Mouse (Mus musculus) gastrocnemius, postnatal 4 days (tissue): ENCODE data around the gene Tmem191c. TPM values are rescaled to one million over a fixed set of nuclear protein-coding genes. Genes with fewer than 3 reads are reported as not detected.

Source experiments
- DNase-seq, 2 experiments: peaks; one replicate each; pipeline ENCODE4 v3.0.0; 2021 to 2022; ENCODE audit warnings: low spot score in 2 of 2, mixed read lengths in 2 of 2
- total RNA-seq, 2 experiments: library from RNA; stranded (reverse); gene quantifications; 2 replicates each; pipeline ENCODE4 v1.2.3; 2021

The Tmem191c gene
- total RNA-seq, 2 experiments from 2014 or later: 4.4 to 5.8 TPM

- DNase-seq: no peak
Measured at GRCm38 (mm10) chr16:17261341-17261740, 14.5 kb upstream of the Tmem191c start.

DNA sequence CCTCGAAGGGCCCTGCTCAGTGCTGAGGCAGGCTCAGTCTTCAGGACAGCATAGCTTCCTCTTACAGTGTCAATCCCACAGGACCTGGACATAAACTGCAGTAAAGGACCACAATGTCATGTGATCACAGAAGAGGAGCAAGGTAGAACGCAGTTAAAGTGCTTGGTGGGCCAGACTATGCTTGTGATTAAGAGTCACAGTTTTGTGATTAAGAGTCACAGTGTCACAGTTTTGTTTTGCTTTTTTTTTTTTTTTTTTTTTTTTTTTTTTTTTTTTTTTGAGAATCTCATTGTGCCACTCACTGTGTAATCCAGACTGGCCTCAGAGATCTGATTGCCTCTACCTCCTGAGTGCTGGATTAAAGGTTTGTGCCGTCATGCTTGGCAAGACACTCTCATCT lies 9.8 kb upstream of the Tmem191c start:
- no peak for DNase-seq

DNA sequence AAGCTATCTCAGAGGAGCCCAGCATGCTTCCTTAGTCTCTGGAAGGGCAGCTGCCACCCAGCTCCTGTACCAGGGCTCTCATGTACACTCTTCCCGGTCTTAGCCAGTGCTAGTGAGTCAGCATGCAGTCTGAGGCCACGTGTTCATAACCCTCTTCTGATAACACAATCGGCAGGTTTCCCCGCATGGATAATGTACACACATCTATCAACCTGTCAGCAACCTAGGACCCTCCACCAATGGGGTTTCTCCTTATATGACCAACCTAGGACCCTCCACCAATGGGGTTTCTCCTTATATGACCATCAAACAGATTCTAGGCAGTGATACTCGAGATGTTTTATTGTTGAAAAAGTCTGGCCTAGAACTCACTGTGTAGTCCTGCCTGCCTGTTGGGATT lies 7.9 kb upstream of the Tmem191c start:
- no peak for DNase-seq

DNA sequence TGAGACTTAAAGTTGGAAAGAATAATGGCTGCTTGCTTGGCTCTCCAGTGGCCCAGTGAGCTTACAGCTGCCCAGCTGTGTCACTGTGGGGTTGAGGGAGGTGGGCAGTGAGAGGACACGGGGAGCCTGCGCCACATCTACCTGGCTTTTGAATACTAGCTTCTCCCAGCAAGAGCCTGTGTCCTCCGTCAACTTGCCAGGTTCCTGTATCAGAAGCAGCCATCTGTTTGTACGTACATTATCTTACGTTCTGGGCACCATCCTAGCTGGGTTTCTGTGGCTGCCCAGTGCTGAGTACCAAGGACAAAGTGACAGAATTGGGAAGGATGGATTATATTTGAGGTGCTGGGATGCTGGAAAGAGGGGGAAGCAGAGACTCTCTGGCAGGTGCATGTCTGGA lies 6.0 kb upstream of the Tmem191c start:
- no peak for DNase-seq

DNA sequence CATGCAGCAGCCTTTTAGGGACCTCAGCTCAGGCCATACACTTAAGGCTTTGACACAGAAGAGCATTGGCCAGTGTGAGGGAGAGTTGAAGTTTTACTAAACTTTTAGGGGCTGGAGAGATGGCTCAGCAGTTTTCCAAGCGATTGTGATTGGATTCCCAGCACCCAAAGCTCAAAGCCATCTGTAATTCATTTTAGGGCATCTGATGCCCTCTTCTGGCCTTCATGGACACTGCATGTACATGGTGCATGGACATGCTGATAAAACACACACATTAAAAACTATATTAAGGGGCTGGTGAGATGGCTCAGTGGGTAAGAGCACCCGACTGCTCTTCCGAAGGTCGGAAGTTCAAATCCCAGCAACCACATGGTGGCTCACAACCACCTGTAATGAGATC lies 4.8 kb upstream of the Tmem191c start:
- no peak for DNase-seq

GRCm38 (mm10) chr16:17271856-17272255 lies 4.0 kb upstream of the Tmem191c start:
- DNase-seq: no peak

GRCm38 (mm10) chr16:17276164-17277151 lies 581 bp downstream of the Tmem191c start:
- peak; percentile 84 to 92 for DNase-seq

DNA sequence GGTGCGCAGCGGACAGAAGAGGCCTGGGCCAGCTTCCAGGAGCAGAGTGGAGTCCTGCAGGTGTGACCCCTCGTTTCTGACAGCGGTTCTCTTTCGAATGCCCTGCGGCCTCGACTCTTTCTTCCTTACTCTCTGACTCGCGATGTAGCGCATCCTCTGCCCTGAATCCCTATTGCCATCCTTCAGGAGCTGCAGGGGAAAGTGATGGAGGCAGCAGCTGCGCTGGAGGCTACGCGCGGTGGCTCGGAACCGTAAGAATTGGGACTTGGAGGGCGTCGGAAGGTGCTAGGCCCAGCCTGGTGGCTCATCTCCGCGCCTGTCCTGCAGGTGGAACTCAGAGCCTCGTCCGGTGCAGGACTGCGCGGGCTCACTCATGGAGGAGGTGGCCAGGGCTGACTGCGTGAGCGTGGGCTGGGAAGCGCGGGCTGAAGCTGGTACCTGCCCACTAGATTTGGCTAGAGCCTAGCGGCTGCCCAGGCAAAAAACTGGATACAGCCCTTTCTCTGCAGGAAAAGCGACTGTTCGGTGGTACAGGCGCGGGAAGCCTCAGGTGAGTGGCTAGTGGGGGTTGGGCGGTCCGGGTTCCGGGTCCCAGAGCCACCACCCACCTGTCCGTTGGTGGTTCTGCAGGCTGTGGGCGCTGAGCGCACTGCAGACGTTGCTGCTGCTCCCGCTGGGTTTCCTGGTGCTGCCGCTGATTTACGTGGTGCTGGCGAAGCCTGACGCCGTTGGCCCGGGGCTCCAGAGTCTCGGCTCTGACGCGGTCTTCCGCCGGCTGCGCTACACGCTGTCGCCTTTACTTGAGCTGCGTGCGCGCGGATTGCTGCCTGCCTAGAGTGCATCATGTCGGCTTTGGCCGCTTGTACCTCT lies 1.7 kb downstream of the Tmem191c start:
- DNase-seq: no peak

DNA sequence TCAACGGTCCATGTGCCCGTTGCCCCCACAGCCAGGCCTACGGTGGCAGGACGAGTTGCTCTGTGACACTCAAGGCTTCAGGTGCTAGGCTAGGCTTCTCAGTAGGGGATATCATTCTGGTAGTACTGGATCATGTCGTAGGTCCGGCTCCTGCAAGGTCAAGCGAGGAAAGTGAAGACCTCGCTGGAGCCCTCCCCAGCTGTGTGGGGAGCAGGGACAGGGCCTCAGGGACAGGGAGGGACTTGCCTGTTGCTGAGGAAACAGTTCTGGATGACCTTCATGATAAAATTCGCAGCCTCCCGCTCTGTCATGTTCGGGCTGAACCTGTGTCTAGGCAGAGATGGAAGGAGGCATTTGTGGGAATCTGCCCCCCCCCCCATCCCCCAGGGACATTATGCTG lies 4.6 kb downstream of the Tmem191c start:
- DNase-seq: no peak

- no peak for DNase-seq
Measured at GRCm38 (mm10) chr16:17283151-17283550, 7.3 kb downstream of the Tmem191c start.

DNA sequence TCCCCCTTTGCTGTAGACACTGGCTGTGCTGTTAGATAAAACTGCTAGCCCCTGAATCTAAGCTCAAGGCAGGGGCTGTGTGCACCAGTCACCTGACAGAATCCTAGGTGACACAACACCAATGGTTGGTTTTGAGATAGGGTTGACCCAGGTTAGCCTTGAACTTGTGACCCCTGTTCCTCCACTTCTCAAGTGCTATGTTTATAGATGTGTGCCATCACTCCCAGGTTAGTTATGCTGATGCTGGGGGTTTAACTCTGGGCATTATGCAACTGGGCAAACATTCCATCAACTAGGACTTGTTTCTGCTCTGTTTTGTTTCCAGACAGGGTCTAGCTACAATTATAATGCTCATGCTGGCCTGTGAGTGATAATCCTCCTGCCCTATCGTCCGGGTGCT lies 11.2 kb downstream of the Tmem191c start:
- DNase-seq: no peak

DNA sequence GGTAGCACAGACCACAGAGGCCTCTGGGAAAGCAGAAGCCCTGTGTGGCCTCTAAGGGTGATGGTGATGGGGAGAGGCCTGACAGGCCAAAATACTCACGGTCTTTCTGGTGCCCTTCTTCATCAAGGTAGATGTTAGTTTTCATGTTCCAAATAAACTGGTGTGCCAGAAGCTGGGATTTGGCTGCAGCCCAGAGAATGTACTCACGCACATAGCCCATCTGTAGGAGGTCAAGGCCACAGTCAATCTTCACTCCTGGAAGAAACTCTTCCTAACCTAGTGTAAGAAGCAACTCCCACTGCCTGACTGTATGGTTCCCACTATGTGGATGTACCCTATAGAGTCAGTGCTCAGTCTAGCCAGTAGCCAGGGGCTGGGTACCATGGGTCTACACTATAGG lies 15.1 kb downstream of the Tmem191c start:
- no peak for DNase-seq

DNA sequence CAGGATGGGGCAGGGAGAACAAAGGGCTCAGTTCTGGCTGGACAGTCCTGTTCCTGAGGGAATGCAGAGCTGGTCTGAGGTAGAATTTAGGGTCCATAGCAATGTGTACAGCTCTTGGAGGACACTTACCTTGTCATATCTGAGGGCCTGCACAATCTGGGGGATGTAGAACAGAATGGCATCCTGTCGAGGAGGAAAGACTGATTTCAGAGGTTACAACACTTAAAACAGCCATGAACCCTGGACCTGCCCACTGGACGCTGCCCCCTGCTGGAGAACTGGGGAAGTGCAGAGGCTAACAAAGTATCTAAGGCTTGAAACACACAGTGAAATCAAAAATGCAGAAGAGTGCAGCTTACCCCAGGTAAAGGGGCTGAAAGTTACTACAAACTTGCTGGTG lies 16.9 kb downstream of the Tmem191c start:
- DNase-seq: peak; percentile 65 to 69

GRCm38 (mm10) chr16:17300818-17301217 lies 24.9 kb downstream of the Tmem191c start:
- DNase-seq: no peak

DNA sequence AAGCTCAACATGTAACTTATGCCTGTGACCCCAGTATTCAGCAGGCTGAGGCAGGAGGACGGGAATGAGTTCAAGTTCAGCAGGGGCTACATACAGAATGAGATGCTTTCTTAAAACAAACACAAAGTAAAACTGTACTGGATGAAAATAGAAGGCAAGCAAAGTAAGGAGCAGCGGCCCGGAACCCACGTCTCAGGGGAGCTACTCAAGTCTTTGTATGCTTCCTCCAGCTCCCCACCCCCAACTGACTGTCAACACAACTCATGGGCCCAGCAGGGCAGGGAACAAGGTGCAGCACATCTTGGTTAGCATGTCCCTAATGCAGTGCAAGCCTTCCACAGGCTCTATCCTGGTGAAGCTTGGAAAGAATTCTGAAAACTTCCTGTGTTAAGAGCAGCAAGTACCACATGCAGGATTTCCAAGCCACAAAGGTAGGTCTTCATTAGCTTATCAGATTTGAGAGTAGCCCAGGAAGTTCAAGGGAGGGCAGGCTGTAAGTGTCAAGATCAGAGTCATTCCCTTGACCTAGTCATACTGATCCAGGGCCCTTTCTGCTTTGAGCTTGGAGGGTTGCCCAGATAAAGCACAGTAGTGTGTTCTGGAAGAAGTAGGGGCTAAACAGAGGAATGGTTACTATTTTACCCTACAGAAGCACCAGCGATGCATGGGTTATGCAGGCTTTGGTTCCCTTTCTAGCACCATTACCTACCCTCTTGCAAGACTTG lies 27.8 kb downstream of the Tmem191c start:
- DNase-seq: no peak

GRCm38 (mm10) chr16:17307461-17307860 lies 31.6 kb downstream of the Tmem191c start:
- DNase-seq: no peak

- no peak for DNase-seq
Measured at GRCm38 (mm10) chr16:17309036-17309435, 33.2 kb downstream of the Tmem191c start.

- no peak for DNase-seq
Measured at GRCm38 (mm10) chr16:17312531-17312930, 36.7 kb downstream of the Tmem191c start.

DNA sequence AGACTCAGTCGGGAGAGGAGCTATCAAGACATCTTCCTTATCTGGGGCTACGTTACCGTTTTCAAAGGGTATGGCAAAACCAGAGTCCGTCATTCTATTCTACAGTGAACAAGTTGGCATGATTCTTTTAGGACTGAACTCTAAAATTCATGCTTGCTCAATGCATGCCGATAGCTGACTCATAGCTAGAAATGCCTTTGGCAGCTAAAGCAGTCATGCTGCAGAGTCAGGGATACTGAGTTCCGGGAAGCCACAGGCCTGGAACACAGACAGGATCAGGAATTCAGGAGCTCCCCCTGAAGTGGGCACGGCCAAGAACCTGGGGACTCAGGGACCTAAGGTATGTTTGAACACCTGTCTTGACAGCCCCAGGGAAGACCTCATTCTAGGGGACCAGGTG lies 40.7 kb downstream of the Tmem191c start:
- no peak for DNase-seq

GRCm38 (mm10) chr16:17321481-17321880 lies 45.6 kb downstream of the Tmem191c start:
- DNase-seq: no peak

DNA sequence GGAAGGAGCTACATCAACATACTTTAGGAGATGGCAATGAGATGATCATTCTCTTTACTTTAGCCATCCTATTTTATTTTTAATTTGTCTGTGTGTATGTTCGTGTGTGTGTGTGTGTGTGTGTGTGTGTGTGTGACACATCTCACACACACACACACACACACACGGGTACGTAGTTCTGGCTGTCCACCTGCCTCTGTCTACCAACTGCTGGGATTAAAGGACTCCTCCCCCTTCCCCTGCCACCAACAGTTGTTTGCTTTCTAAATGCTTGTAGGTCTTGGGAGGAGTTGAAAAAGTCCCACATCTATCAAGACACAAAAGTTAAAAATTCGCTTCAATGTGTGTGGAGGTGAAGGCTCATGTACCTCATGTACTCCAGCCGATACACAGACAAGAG lies 48.9 kb downstream of the Tmem191c start:
- DNase-seq: no peak
